Mouse (Mus musculus) embryonic facial prominence, embryonic 11.5 days (tissue): Measurements from ENCODE around the gene Serpinb9. TPM values are rescaled to one million over a fixed set of nuclear protein-coding genes. Genes with fewer than 3 reads are reported as not detected.
"Not testable (repeated sequence)": the region's sequence is repeated elsewhere in the genome, so short reads cannot be mapped to it uniquely, and the experiment has no call there.

Experiments
- ATAC-seq: fragments of 200-750 bp; cut with Nextera tagmentation; replicated peaks from 2 replicates; pipeline ENCODE4 v1.8.0; 2017; ENCODE audit warnings: low read depth; ENCODE audit not compliant: insufficient number of reproducible peaks, low FRiP score, low TSS enrichment
- DNase-seq: peaks from one replicate; pipeline ENCODE4 v3.0.0-alpha.2; 2015; ENCODE audit warnings: low spot score
- H3K27ac ChIP-seq: fragments of 300-500 bp; sonication (generic); replicated peaks from 2 replicates; pipeline ENCODE4 v1.5.1; 2014; ENCODE audit warnings: mild to moderate bottlenecking, low read depth, low read length, control low read depth
- H3K27me3 ChIP-seq: fragments of 300-500 bp; sonication (generic); 2 replicates; pipeline ENCODE4 v1.6.1; 2014; ENCODE audit warnings: mild to moderate bottlenecking, low read length, moderate library complexity, mixed read lengths; ENCODE audit not compliant: control insufficient read depth, insufficient read depth
- H3K36me3 ChIP-seq: fragments of 300-500 bp; sonication (generic); replicated peaks from 2 replicates; pipeline ENCODE4 v1.6.1; 2014; ENCODE audit warnings: low read depth, mild to moderate bottlenecking, low read length, moderate library complexity, mixed read lengths; ENCODE audit not compliant: control insufficient read depth, insufficient read depth
- H3K4me1 ChIP-seq: fragments of 300-500 bp; sonication (generic); 2 replicates; pipeline ENCODE4 v1.6.1; 2014; ENCODE audit warnings: low read length, mixed read lengths; ENCODE audit not compliant: control insufficient read depth, insufficient read depth
- H3K4me2 ChIP-seq: fragments of 300-500 bp; sonication (generic); 2 replicates; pipeline ENCODE4 v1.6.1; 2014; ENCODE audit warnings: low read depth, mild to moderate bottlenecking, control low read depth, low read length, moderate library complexity
- H3K4me3 ChIP-seq: fragments of 300-500 bp; sonication (generic); 2 replicates; pipeline ENCODE4 v1.5.1; 2014; ENCODE audit warnings: low read depth, low read length, control low read depth
- H3K9ac ChIP-seq: fragments of 300-500 bp; sonication (generic); replicated peaks from 2 replicates; pipeline ENCODE4 v1.6.1; 2014; ENCODE audit warnings: mild to moderate bottlenecking, control low read depth, low read length
- H3K9me3 ChIP-seq: fragments of 300-500 bp; sonication (generic); replicated peaks from 2 replicates; pipeline ENCODE4 v1.6.1; 2016; ENCODE audit warnings: mild to moderate bottlenecking, low read length, inconsistent platforms, mixed read lengths; ENCODE audit not compliant: control insufficient read depth
- WGBS: fragments of 180-500 bp; shearing (Covaris S2); extraction: QIAGEN DNeasy Blood & Tissue Kit; methylation state at CpG from one replicate; pipeline ENCODE4 v1.1.7; 2014; 5-methylcytosine and 5-hydroxymethylcytosine counted together
- polyA plus RNA-seq: library from polyadenylated mRNA; unstranded; fragments of >200 nt; fragmentation: Nextera tagmentation; extraction: Ambion mirVana; gene quantifications from 2 replicates; pipeline ENCODE4 v1.2.1, GENCODE M21; 2014

The Serpinb9 gene
- polyA plus RNA-seq: 2.4 and 2.7 TPM in 2 replicates

GRCm38 (mm10) chr13:33002950-33003349, at the start of gene Serpinb9:
Gene Serpinb9 (plus strand): TSS chr13:33003250.
- Histone ChIP-seq H3K27me3 (no peaks in the 10 kb centered on the region), H3K36me3 (no peaks in the 10 kb centered on the region), H3K27ac (no peak within 1 kb of the TSS), H3K9me3 (no peaks in the 10 kb centered on the region), H3K9ac (peak within 1 kb of the TSS; percentile 53), H3K4me1 (no peaks in the 10 kb centered on the region), H3K4me2 (peak within 1 kb of the TSS; percentile 37), H3K4me3 (no peak within 1 kb of the TSS)
- DNase-seq: no peak
- no peak for ATAC-seq
- WGBS: 68% methylated on average over 3 of the region's 3 CpGs

GRCm38 (mm10) chr13:32956537-32956936, 46.5 kb upstream of the Serpinb9 start:
- Histone ChIP-seq H3K27ac (no peak overlapping the region), H3K27me3 (no peaks in the 10 kb centered on the region), H3K4me1 (no peaks in the 10 kb centered on the region), H3K4me3 (no peak overlapping the region), H3K9ac (no peak overlapping the region), H3K9me3 (no peaks in the 10 kb centered on the region), H3K4me2 (no peak overlapping the region), H3K36me3 (no peaks in the 10 kb centered on the region)
- ATAC-seq: no peak
- 64% methylated on average over 4 of the region's 4 CpGs for WGBS
- no peak for DNase-seq

GRCm38 (mm10) chr13:32957917-32958316, 45.1 kb upstream of the Serpinb9 start:
- H3K9ac ChIP-seq: no peak overlapping the region
- no peak overlapping the region for H3K4me3 ChIP-seq
- no peaks in the 10 kb centered on the region for H3K9me3 ChIP-seq
- no peak for DNase-seq
- WGBS: 79% methylated on average over 4 of the region's 4 CpGs
- H3K36me3 ChIP-seq: no peaks in the 10 kb centered on the region
- no peaks in the 10 kb centered on the region for H3K4me1 ChIP-seq
- no peaks in the 10 kb centered on the region for H3K27me3 ChIP-seq
- no peak overlapping the region for H3K27ac ChIP-seq
- ATAC-seq: no peak
- no peak overlapping the region for H3K4me2 ChIP-seq

- not testable (repeated sequence) for DNase-seq, H3K36me3 ChIP-seq, H3K4me3 ChIP-seq, H3K27ac ChIP-seq, H3K9me3 ChIP-seq, ATAC-seq, H3K9ac ChIP-seq, H3K4me1 ChIP-seq, H3K27me3 ChIP-seq, H3K4me2 ChIP-seq
- WGBS: 87% methylated on average over 7 of the region's 7 CpGs
These were observed 44.5 kb upstream of the Serpinb9 start for GRCm38 (mm10) chr13:32958521-32958920.

- DNase-seq (no peak), ATAC-seq (no peak)
- Histone ChIP-seq H3K9me3 (no peaks in the 10 kb centered on the region), H3K4me2 (no peak overlapping the region), H3K9ac (no peak overlapping the region), H3K4me3 (no peak overlapping the region), H3K27ac (no peak overlapping the region), H3K4me1 (no peaks in the 10 kb centered on the region), H3K27me3 (no peaks in the 10 kb centered on the region), H3K36me3 (no peaks in the 10 kb centered on the region)
- WGBS: 89% methylated on average over 9 of the region's 9 CpGs
These were observed 38.9 kb upstream of the Serpinb9 start for GRCm38 (mm10) chr13:32963990-32964753.

- Histone ChIP-seq H3K9ac (no peak within 1 kb of the TSS; the same call in 1 of the 2 replicates), H3K4me3 (peak within 1 kb of the TSS; percentile 15), H3K4me1 (no peaks in the 10 kb centered on the region), H3K9me3 (no peaks in the 10 kb centered on the region), H3K4me2 (peak within 1 kb of the TSS; percentile 42), H3K27me3 (no peaks in the 10 kb centered on the region), H3K27ac (no peak within 1 kb of the TSS), H3K36me3 (no peaks in the 10 kb centered on the region)
- DNase-seq (peak; percentile 56), ATAC-seq (peak; percentile 74; the same call in 1 of the 2 replicates)
- WGBS: 32% methylated on average over 16 of the region's 16 CpGs
These were observed 37.9 kb upstream of the Serpinb9 start, which contains the start of gene Serpinb6b for GRCm38 (mm10) chr13:32964989-32965811. Gene Serpinb6b (plus strand): TSS chr13:32965209.

- H3K9me3 ChIP-seq: no peaks in the 10 kb centered on the region
- H3K27ac ChIP-seq: no peak overlapping the region
- H3K4me1 ChIP-seq: no peaks in the 10 kb centered on the region
- no peak for DNase-seq
- H3K9ac ChIP-seq: no peak overlapping the region
- ATAC-seq: no peak
- H3K27me3 ChIP-seq: no peaks in the 10 kb centered on the region
- H3K4me3 ChIP-seq: no peak overlapping the region
- WGBS: 63% methylated on average over 5 of the region's 5 CpGs
- H3K4me2 ChIP-seq: no peak overlapping the region
- no peaks in the 10 kb centered on the region for H3K36me3 ChIP-seq
These were observed 36.9 kb upstream of the Serpinb9 start for GRCm38 (mm10) chr13:32966116-32966515.

- ATAC-seq (no peak), DNase-seq (no peak)
- no peak overlapping the region for H3K27ac ChIP-seq
- H3K9me3 ChIP-seq: no peaks in the 10 kb centered on the region
- H3K4me3 ChIP-seq: no peak overlapping the region
- H3K9ac ChIP-seq: no peak overlapping the region
- no peaks in the 10 kb centered on the region for H3K4me1 ChIP-seq
- no peak overlapping the region for H3K4me2 ChIP-seq
- no peaks in the 10 kb centered on the region for H3K27me3 ChIP-seq
- no peaks in the 10 kb centered on the region for H3K36me3 ChIP-seq
These were observed 35.8 kb upstream of the Serpinb9 start for GRCm38 (mm10) chr13:32967233-32967632.
